Mouse (Mus musculus) inflammation-experienced regulatory T-cells, adult 6 months (primary cell): Measurements from ENCODE around the gene Slc12a7. TPM values are rescaled to one million over a fixed set of nuclear protein-coding genes. Genes with fewer than 3 reads are reported as not detected.
A peak's percentile ranks its signal among the peaks of the same experiment; 100 is the strongest.

Source experiments
- ATAC-seq: one replicate; pipeline ENCODE4 v1.8.0; 2017
- polyA plus RNA-seq, 3 experiments: library from polyadenylated mRNA; unstranded; fragments of 100-300 nt; shearing (Covaris generic); gene quantifications; one replicate each; pipeline ENCODE4 v1.2.1; 2017

Gene Slc12a7
- polyA plus RNA-seq, 3 experiments from 2014 or later, result 17.3 to 41.0 (median 40.8) TPM

DNA sequence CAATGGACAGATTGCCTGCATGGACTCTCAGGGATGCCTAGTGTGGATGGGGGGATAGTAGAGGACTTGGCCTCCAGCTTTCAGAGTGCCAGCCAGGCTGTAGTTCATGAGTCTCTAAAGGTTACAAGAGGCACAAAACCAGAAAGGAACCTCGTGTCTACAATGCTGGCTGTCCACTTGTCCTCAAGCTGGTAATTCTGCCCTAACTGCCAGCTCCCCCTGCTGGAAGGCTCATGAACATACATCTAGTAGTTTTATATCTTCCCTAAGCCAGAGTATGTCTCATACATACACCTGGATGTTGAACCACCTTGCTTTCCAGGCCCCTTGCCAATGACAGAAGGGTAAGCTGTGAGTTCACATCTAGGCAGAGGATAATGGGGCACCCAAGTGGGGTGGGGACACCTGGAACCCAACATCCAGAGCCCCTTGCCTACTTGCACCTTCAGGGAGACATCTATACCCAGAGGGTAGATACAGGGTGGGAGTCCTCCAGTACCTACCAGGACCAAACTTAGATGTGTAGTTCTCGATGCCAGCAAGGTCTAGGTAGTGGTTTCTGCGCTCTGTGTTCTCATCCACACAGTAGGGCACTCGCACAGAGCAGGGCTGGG is 89.4 kb downstream of the Slc12a7 start:
- ATAC-seq, result peak; percentile 80

DNA sequence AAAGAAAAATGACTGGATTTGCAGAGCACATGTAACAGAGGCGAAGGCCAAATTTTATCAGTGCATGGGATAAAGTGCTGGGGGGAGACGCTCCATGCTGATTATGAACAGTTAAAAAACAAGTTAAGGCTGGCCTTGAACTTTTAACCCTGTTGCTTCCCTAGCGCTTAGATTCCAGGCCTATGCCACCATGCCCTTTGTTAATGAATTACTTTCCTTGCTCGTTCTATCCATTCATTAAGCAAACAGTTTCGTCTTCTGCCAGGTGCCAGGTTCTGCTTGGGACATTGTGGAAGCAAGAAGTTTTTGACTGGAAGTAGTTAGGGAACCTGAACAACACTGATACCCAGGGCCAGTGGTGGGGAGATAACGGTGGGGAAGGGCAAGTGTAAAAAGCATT is 90.8 kb downstream of the Slc12a7 start:
- no peak for ATAC-seq

DNA sequence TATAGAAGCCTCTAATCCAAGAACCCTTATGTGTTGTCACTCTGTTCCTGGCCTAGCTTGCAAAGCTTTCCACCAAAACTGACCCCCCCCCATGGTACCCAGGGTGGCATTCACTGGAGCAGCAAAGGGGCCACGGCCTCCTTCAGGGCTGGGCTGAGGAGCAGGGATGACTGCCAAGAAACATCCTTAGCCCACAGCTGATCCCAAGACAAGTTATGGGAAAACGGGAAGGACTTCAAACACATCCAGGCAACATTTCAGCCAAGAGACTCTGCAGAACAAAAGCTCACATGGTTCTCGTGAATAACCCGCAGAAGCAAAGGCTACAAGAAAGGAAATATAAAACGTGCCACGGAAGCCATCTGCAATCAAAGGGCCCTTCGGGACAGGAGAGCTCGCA is 94.3 kb downstream of the Slc12a7 start:
- ATAC-seq, result no peak

DNA sequence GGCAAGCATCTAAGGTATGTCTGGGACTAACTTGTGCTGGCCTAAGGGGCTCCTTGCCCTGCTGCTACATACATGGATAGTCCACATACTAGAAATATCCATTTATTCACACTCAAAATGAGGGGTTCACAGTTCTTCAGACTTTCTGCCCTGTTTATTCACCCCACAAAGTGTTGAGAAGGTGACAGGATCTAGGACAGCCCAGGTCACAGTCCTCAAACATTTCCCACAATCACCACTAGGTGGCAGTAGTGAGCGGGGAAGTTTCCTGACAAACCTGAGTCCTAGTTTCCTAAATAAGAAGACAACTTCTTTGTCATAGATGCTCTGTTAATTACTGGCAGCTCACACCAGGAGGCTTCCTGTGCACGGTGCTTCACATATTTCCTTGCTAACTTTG is 98.6 kb downstream of the Slc12a7 start:
- peak; percentile 46 for ATAC-seq

DNA sequence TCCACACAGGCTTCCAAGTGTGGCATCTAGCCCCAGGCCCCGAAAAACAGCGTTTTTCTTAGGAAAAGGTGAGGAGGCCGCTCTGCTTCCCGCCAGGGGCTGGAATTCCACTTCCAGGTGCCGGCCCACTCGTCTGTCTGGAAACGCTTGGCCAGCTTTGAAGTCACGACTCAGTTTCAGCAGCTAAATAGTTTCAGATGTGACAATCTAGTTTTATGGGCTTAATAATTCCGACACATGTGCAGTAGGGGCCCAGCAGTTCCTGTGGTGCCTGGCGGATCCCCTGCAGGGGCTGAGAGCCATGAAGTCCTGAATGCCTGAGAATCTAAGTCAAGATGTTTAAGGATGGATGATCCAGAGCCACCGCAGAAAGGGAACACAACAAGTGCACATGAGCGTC is 100.9 kb downstream of the Slc12a7 start:
- no peak for ATAC-seq

GRCm38 (mm10) chr13:73835791-73836190 is 102.9 kb downstream of the Slc12a7 start:
- no peak for ATAC-seq

- ATAC-seq, result no peak
Observed at GRCm38 (mm10) chr13:73836491-73836890, 103.6 kb downstream of the Slc12a7 start.

DNA sequence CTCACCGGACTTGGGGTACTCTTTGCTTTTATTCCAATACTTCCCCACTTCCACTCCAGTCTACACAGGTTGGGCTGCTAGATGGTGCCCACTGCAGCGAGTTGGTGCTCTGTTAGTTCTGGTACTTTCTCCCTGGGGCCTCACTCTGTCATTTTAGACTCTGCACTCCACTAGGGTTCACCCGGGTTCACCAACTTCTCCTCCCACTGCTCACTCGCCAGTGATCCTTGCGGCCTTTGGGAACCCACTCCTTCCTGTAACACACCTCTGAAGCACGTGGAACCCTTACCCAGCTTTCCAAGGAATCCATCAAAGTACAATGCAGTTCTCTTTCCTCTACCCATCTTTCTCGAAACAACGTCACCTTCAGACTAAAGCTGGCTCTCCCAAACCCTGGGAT is 104.8 kb downstream of the Slc12a7 start:
- ATAC-seq, result no peak

GRCm38 (mm10) chr13:73839137-73839548 is 106.2 kb downstream of the Slc12a7 start:
- ATAC-seq, result no peak

- ATAC-seq, result no peak
Observed at GRCm38 (mm10) chr13:73839740-73840139, 106.8 kb downstream of the Slc12a7 start.

DNA sequence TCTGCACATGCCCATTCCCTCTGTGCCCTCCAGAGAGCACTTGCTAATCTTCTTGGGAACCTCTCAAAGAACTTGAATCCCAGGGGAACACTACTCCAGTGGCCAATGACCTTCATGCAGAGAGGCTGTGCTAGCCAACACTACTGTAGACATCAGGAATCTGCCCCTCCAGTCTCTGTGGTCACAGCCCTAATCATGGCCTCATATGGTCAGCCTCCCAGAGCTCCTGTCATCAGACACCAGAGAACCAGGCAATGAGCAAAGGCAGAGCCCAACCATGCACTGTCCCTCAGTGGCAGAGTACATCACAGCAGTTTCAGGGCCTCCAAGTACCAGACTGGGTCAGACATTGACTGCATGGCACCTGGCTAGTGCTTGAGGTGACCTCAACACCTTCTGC is 109.8 kb downstream of the Slc12a7 start:
- no peak for ATAC-seq

DNA sequence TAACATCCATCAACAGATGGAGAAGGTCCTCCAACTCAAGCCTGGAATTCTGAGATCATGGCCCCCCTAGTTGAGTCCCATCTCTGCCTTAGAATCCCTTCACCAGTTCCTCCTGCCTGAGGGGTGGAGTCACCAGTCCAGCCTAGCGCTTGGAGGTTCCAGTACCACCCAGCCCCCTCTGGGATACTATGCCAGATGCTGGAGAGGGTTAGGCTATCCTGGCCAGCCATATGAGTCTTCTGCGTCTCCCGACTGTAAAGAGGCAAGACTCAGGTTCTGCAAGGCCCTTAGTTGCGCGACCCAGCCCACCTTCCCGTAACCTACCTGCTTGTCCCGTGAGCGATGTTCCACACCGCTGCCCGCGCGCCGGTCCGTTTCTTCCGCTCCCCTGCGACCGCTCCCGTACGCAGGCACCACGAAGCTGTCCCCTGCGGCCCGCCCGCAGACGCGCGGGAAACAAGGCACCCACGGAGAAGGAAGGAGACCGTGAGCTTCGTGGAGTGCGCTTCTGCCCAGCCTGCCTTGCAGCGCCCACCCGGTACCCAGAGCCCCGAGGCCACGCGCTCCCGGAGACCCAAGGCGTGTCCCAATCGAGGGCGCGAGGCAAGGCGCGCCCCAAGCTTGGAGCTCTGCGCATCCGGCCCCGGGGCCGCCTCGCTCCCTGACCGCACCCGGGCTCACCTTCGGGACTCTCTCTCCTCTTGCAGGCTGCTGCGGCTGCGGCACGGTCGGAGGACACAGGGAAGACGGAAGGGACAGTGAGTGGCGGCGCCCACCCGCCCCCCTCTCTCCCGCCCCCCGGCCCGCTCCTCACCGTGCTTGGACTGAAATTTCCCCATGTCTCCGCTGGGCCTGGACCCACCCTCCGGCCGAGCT is 113.9 kb downstream of the Slc12a7 start:
- no peak for ATAC-seq

DNA sequence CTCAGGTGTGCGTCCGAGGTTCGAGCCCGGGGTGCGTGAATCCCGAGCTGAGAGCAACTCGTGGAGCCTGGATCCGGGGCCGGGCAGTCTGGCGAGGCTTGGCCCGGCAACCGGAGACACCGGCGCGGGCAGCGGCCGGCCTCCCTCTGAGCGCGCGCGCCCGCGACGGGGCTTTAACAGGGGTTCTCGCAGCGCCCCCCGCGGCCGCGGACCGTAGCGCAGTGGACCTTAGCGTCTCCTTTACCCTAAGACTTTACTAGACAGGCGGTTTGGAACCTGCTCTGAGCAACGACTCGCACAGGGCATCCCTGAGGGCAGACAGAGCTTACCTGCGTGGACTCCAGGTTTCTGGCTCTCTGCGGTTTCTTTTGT is 114.6 kb downstream of the Slc12a7 start, which contains the start of gene Nkd2:
TSS of gene Nkd2 (minus strand) at position 167 of the 372 bp plus-strand sequence.
- peak; percentile 58 for ATAC-seq

Other genes starting within 250 kb of the Slc12a7 start
- gene Slc6a3, start 196.3 kb upstream of the Slc12a7 start, polyA plus RNA-seq, result not detected
- gene Clptm1l, start 129.1 kb upstream of the Slc12a7 start, polyA plus RNA-seq, result 10 to 100 TPM; 34.1 to 56.7 (median 36.7) TPM
- gene Tert, start 106.2 kb upstream of the Slc12a7 start, polyA plus RNA-seq, result 1 to 10 TPM; 2.0 to 7.7 (median 2.8) TPM
- not detected for gene Slc6a18, start 55.1 kb upstream of the Slc12a7 start, polyA plus RNA-seq
- gene Slc6a19, start 28.2 kb upstream of the Slc12a7 start, polyA plus RNA-seq, result not detected
- under 1 TPM in 2 of 3 experiments, not detected in 1; 0.19 to 0.44 TPM for gene Nkd2, start 114.5 kb downstream of the Slc12a7 start, polyA plus RNA-seq
- 10 to 100 TPM in 1 of 3 experiments, 1 to 10 TPM in 2; 2.5 to 17.3 (median 4.5) TPM for gene Trip13, start 204.7 kb downstream of the Slc12a7 start, polyA plus RNA-seq
- 10 to 100 TPM; 62.6 to 78.6 (median 69.0) TPM for gene Brd9, start 204.7 kb downstream of the Slc12a7 start, polyA plus RNA-seq
- not detected for gene Zdhhc11, start 230.8 kb downstream of the Slc12a7 start, polyA plus RNA-seq